Mouse (Mus musculus): ENCODE results near the gene Itgb7.

GRCm38 (mm10) chr15:102263037-102263436 is 31.3 kb upstream of the Itgb7 start:
- TF ChIP-seq CTCF (IDR thresholded peaks at IDR 0.05; ENCODE audit: low read depth, low read length): no peak
- no peak for TF ChIP-seq TAL1 (conservative IDR thresholded peaks at IDR 0.05; ENCODE audit: low read depth, low read length)
- TF ChIP-seq GATA1 (IDR thresholded peaks at IDR 0.05; ENCODE audit: borderline replicate concordance, low read length): no peak
- TF ChIP-seq POLR2AphosphoS5 (IDR thresholded peaks at IDR 0.05; ENCODE audit: insufficient replicate concordance, low read depth, low read length): no peak
- no peak for TF ChIP-seq GATA2 (IDR thresholded peaks at IDR 0.05; ENCODE audit: borderline replicate concordance, low read depth, low read length)
